Mouse (Mus musculus): ENCODE measurements around the gene Cisd1.

GRCm38 (mm10) chr10:71328870-71329269, 15.9 kb downstream of the Cisd1 start:
- no peak for TF ChIP-seq CTCF (IDR thresholded peaks at IDR 0.05; ENCODE audit: control insufficient read depth, insufficient read depth, low read length)
- TF ChIP-seq POLR2A (IDR thresholded peaks at IDR 0.05; ENCODE audit: borderline replicate concordance, control insufficient read depth, low read depth, low read length), result no peak

Measured in bone marrow, adult 2 months (tissue).